Mouse (Mus musculus) spleen, adult 2 months (tissue): ENCODE measurements at regions not wholly inside any gene's neighbourhood (a gene's known extent, or its start where the extent isn't known, plus 50 kb on each side); places are given as distances from the start of the nearest gene placed in this dataset.

Experiments used
- CTCF ChIP-seq: fragments of 200-500 bp; IDR thresholded peaks from 2 replicates; pipeline ENCODE4 v1.5.1; 2011; ENCODE audit warnings: mild to moderate bottlenecking, inconsistent platforms; ENCODE audit not compliant: insufficient read depth, insufficient read length, insufficient replicate concordance; ENCODE audit errors: extremely low read depth
- POLR2A ChIP-seq: fragments of 200-500 bp; IDR thresholded peaks from 2 replicates; pipeline ENCODE4 v1.6.1; 2011; ENCODE audit warnings: low read depth, low read length, inconsistent platforms

DNA sequence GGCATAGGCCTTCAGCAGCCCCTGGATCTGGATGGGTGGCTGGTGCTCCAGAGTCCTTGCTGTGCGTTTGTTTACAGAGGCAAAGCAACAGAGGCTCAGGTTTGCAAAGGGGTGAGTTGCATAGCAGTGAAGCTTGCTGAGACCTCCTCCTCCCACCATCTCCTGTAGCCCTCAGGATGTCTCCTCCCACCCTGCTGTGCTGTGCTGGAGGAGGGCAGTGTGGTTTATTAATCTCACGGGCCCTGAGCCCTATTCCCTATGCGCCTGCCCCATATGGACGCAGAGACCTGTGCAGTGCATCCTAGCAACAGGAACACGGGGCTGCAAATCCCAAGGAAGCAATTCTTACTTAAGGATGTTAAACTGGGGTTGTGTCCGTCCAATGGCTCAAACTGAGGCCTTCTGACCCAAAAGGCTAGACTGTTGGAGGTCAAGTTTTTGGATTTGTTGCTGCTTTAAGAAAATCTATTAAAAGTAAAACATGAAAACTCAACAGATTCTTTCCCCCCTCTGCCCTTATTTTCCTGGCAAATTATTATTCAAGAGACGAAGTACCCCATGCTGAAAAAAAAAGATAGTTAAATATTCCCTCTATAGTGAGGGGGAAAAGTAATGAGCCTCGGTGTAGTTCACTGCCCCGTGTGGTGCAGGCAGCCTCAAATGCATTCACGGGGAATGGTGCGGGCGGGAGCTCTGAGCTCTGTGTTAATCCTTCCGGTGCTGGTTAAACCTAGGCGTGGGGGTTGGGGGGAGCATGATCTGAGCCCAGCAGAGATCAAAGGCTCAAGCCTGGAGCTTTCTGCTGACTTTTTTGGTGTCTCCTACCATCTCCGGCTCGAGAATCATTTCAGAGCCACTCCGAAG, 297.8 kb downstream of the Cdh26 start:
- TF ChIP-seq CTCF (no peak), POLR2A (no peak)
